Mouse (Mus musculus): Measurements from ENCODE around the gene Prmt3. TPM values are rescaled to one million over a fixed set of nuclear protein-coding genes. Genes with fewer than 3 reads are reported as not detected.

The Prmt3 gene
- total RNA-seq, 4 experiments from 2014 or later, result 12.5 to 17.5 (median 15.2) TPM

GRCm38 (mm10) chr7:49853342-49854181 is 75.4 kb downstream of the Prmt3 start:
- no peak for DNase-seq (ENCODE audit: low spot score in 2 of 2)

DNA sequence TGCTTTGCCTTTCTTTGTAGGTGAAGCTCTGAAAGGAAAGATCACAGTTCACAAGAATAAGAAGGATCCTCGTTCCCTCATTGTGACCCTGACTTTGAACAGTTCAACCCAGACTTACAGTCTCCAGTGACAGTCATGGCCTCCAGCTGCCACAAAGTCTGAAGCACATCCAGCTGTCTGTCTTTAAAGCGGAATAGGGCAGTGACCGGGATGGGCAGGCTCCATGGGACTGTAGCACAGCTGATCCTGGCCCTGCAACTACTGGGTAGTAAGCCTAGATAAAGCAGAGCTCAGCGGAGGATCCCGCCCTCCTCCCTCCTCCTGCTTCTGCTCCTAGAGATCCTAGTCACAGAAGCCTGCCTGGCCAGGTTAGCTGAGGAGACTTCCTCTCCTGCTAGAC is 79.2 kb downstream of the Prmt3 start:
- DNase-seq (ENCODE audit: low spot score in 2 of 2), result no peak

GRCm38 (mm10) chr7:49858257-49858656 is 80.1 kb downstream of the Prmt3 start:
- DNase-seq (ENCODE audit: low spot score in 2 of 2), result no peak

DNA sequence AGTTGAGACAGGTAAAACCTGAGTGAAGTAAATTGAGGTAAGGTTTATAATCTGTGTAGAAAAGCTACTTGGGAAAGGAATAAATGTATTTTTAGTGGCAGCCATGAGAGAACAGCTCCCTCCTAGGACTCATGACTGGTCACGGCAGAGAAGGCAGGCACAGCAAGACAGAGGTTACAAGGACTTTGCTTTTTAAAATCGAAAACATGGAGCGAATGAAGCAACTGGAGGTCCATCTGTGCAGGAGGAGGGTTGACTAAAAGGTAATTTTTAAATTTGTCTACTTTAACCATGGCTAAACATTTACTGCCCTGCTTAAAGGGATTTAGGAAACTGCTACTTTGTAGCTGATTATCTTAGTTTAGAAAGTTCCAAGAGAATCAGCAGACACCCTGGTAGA is 81.7 kb downstream of the Prmt3 start:
- no peak for DNase-seq (ENCODE audit: low spot score in 2 of 2)

GRCm38 (mm10) chr7:49861196-49861595 is 83.0 kb downstream of the Prmt3 start:
- no peak for DNase-seq (ENCODE audit: low spot score in 2 of 2)

GRCm38 (mm10) chr7:49863753-49864152 is 85.6 kb downstream of the Prmt3 start:
- no peak for DNase-seq (ENCODE audit: low spot score in 2 of 2)

- DNase-seq (ENCODE audit: low spot score in 2 of 2), result no peak
Measured at GRCm38 (mm10) chr7:49869656-49870055, 91.5 kb downstream of the Prmt3 start.

DNA sequence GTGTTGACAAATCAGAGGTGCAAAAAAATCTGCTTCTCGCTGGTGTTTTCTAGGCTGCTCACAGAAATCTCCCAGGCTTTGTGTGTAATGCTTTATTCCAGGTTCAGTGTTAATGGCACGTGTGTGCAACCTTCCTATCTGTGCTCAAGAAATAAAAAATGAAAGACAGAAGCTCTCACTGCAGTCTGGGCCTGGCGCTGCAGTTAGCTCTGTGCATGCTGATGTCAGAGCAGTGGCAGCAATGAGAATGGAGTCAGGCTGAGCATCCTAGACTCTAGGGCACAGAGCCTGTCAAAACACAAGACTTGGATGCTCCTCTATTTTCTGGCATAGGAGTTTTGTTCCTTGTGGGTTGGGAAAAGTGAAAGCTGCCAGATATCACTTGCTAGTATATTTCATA is 92.1 kb downstream of the Prmt3 start:
- no peak for DNase-seq (ENCODE audit: low spot score in 2 of 2)

GRCm38 (mm10) chr7:49877307-49877706 is 99.2 kb downstream of the Prmt3 start:
- no peak for DNase-seq (ENCODE audit: low spot score in 2 of 2)

- no peak for DNase-seq (ENCODE audit: low spot score in 2 of 2)
Measured at GRCm38 (mm10) chr7:49879051-49879450, 100.9 kb downstream of the Prmt3 start.

GRCm38 (mm10) chr7:49879998-49880707 is 102.0 kb downstream of the Prmt3 start:
- DNase-seq (ENCODE audit: low spot score in 2 of 2), result no peak

DNA sequence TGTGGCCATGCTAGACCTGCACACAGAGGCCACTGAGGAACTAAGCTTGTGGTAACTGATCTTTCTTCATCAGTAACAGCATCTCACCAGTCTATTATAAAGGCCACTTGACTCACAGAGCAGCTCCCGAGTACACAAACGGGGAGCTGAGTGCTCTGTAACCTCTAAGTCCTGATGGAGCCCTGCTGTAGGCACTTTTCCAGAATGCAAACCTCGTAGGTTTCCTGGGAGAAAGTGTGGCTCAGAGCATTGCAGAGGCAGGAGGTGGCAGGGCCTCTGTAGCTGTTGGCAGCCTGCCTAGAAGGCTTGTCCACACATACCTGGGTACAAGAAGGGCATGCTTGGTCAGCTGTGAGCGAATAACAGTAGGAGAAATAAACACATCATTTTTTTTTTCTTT is 104.1 kb downstream of the Prmt3 start:
- no peak for DNase-seq (ENCODE audit: low spot score in 2 of 2)

DNA sequence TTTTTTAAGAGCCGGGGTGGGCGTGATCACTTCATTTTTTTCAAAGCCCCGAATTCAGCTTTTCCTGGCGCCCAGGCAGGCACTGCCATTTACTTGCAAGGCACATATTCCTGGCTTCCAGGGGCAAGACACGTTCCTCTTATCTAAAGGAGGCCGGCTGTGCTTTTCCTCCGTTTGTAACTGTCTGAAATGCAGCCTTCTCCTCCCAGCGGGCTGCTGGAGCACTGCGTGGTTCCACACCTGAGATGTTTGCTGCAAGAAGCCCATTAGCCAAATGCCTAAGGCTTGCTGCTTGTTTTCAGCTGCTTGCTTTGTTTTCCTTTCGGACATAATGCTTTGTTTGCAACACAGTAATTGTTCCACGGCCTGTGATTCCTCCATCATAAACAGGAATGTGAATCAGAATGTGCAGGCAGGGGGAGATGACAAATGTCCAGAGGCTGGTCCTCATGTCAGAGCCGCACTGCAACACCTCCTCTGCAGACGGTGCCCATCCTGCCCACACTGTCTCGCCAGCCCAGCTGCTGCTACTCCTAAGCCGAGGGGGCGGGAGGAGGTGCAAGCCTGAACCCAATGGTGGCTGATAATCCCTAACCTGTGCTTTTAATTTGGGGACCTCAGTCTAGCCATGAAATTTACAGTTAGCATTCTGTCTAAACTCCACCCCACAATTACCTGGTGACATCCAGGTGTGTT is 104.7 kb downstream of the Prmt3 start:
- DNase-seq (ENCODE audit: low spot score in 2 of 2), result no peak

DNA sequence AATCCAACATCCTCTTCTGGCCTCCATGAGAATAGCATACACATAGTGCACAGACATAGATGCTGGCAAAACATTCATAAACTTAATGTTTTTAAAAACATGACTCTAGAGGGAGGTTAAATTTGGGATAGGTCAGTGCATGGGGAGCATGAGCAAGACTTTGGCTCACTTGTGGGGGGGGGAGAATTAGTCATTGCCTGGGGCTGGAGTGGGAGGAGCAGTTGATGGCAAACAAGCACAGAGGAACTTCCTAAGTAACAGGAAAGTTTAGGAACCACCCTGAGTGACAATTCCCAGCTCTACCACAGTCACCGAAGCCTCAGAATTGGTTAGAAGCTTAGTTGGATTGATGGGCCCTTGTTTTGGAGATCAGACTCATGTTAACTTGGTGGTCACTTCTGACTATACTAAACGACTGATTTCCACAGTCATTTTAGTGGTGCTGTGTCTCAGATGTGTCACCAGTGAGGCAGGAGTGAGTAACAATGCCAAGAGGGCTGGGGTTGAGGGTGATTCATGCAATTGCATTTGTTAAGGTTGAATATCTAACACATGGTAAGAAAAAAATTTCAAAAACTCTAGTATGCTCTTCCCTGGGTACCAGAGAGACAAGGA is 109.7 kb downstream of the Prmt3 start:
- no peak for DNase-seq (ENCODE audit: low spot score in 2 of 2)

DNA sequence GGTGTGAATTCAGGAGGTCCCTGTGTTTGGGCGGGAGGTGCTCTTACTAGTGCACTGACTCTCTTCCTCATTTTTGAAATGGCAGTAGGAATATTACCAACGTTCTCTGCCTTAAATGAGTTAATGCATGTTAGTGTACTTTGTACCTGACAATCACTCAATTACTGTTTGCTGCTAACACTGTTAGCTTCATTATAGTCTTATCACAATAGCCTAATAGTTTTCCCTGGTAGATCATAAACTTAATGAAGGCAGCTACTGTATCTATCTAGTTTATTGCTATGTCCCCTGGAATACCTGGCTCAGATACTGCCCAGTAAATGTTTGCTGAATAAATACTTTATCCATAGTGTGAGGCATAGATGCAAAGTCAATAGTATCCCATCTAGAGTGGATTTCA is 116.6 kb downstream of the Prmt3 start:
- no peak for DNase-seq (ENCODE audit: low spot score in 2 of 2)

GRCm38 (mm10) chr7:49895296-49895695 is 117.2 kb downstream of the Prmt3 start:
- no peak for DNase-seq (ENCODE audit: low spot score in 2 of 2)

DNA sequence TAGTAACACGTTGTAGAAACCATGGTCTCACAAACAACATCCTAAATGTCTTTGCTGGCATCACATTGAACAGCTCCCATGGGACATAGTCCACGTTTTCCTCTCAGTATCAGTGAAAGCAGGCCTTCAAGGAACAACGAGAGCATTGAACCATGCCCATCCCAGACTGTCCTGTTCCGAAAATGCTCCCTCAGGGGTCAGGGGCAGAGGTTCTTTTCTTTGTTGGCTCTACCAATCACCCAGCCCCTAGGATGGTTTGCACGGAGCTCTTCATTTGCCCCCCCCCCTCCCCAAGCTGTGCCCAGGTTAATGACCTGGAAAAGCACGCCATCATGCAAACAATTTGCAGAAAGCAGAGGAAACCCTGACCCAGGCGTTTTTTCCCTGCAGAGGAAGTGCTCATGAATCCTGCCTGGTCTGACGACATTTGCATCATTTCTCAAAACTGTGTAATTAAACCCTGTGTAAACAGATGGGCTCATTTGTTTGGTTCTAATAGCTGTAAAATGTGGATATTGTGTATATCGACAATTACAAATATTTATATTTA is 123.9 kb downstream of the Prmt3 start:
- DNase-seq (ENCODE audit: low spot score in 2 of 2), result no peak

- no peak for DNase-seq (ENCODE audit: low spot score in 2 of 2)
Measured at GRCm38 (mm10) chr7:49907191-49908171, 129.3 kb downstream of the Prmt3 start.

All from gastrocnemius, adult 8-10 months (tissue).